Mouse (Mus musculus) testis, adult 2 months (tissue): ENCODE measurements around the gene Kcnj9. TPM values are rescaled to one million over a fixed set of nuclear protein-coding genes. Genes with fewer than 3 reads are reported as not detected.

ENCODE experiments used
- H3K27ac ChIP-seq: fragments of 200-500 bp; 2 replicates; pipeline ENCODE4 v1.5.1; 2012; ENCODE audit warnings: low read depth, low read length; ENCODE audit not compliant: control insufficient read depth, insufficient read depth
- H3K27me3 ChIP-seq: fragments of 200-500 bp; 2 replicates; pipeline ENCODE4 v1.6.1; 2012; ENCODE audit warnings: mild to moderate bottlenecking, low read length, moderate library complexity; ENCODE audit not compliant: control insufficient read depth, insufficient read depth
- H3K36me3 ChIP-seq: fragments of 200-500 bp; 2 replicates; pipeline ENCODE4 v1.6.1; 2012; ENCODE audit warnings: mild to moderate bottlenecking, low read length; ENCODE audit not compliant: control insufficient read depth, insufficient read depth
- H3K4me1 ChIP-seq: fragments of 200-500 bp; 2 replicates; pipeline ENCODE4 v1.6.1; 2012; ENCODE audit warnings: low read length; ENCODE audit not compliant: control insufficient read depth, insufficient read depth
- H3K4me3 ChIP-seq: fragments of 200-500 bp; 2 replicates; pipeline ENCODE4 v1.5.1; 2012; ENCODE audit warnings: low read depth, mild to moderate bottlenecking, low read length, moderate library complexity, mixed read lengths; ENCODE audit not compliant: control insufficient read depth
- CTCF ChIP-seq: fragments of 200-500 bp; IDR thresholded peaks from 2 replicates; pipeline ENCODE4 v1.5.1; 2012; ENCODE audit warnings: low read depth, mild to moderate bottlenecking, inconsistent platforms, low read length, moderate library complexity; ENCODE audit not compliant: control insufficient read depth, insufficient read depth, insufficient replicate concordance
- POLR2A ChIP-seq: fragments of 200-500 bp; IDR thresholded peaks from 2 replicates; pipeline ENCODE4 v1.6.1; 2012; ENCODE audit warnings: low read depth, mild to moderate bottlenecking, inconsistent platforms, low read length, moderate library complexity; ENCODE audit not compliant: control insufficient read depth
- polyA plus RNA-seq: library from polyadenylated mRNA; depleted of rRNA; stranded (reverse); fragments of >200 nt; gene quantifications from 2 replicates; pipeline ENCODE4 v1.2.3, GENCODE M21; 2012; rRNA removed

The Kcnj9 gene
- polyA plus RNA-seq, 1 experiment: 41.2 TPM

DNA sequence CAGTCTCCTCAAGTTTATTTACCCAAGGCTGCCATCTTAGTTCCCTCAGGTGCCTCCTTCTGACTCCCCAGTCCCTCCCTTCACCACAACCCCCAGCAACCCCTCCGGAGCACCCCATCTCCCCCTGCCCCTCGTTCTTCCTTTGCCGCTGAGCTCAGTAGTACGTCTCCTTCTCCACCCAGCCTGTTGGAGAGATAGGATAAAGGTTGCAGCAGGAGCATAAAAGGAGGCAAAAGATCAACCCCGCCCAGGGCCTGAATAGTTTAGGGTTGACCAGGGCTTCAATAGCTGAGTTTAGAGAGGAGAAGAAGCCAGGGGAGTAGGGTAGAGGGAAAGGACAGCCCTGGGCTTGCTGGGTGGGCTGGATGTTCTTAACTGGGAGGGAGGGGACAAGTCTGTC is 54.6 kb downstream of the Kcnj9 start:
- H3K36me3 ChIP-seq: no peaks in the 10 kb centered on the region
- no peak overlapping the region for H3K4me3 ChIP-seq
- H3K27ac ChIP-seq: no peak overlapping the region
- no peaks in the 10 kb centered on the region for H3K27me3 ChIP-seq
- H3K4me1 ChIP-seq: peaks cover 3% of the 10 kb centered on the region; the same call in 1 of the 2 replicates
- TF ChIP-seq CTCF (no peak), POLR2A (no peak)

DNA sequence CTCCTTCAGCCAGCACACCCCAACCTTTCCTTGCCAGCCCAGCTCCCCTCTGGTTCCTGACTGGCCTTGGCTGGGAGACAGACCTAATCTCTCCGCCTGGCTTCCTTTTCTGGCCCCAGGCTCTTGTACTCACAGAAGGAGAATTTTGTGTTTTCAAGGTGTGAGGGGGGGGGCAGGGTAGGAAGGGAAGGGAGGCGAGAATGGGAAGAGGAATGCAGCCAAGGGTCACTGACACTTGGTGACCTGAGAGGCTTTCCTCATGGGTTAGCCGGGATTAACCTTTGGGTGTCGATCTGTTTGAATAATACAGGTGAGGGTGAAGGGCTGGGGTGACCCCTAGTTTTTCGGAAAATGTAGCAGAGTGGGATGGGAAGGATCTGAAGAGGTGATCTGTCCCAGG is 55.0 kb downstream of the Kcnj9 start:
- TF ChIP-seq CTCF: no peak
- no peak for TF ChIP-seq POLR2A
- Histone ChIP-seq H3K27ac (no peak overlapping the region), H3K4me3 (no peak overlapping the region), H3K4me1 (peaks cover 3% of the 10 kb centered on the region; the same call in 1 of the 2 replicates), H3K36me3 (no peaks in the 10 kb centered on the region), H3K27me3 (no peaks in the 10 kb centered on the region)

DNA sequence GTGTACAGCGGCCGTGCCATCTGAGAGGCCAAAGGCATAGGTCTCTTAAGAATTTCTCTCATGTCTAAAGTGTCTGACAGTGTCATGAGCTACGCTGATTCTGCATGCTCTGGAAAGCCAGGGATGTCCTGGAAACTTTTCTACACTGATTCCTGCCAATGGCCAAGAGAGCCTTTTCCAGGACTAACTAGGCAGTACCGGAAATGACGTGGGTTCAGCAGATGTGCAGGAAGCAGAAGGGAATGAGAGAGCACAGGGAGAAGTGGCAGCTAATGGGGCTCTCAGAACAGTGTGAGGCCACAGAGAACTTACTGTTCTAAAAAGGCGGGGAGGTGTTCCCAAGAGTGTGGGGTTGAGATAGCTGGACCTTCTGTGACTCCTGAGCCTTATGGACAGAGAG is 55.7 kb downstream of the Kcnj9 start:
- Histone ChIP-seq H3K4me1 (peaks cover 3% of the 10 kb centered on the region; the same call in 1 of the 2 replicates), H3K27me3 (no peaks in the 10 kb centered on the region), H3K4me3 (no peak overlapping the region), H3K36me3 (no peaks in the 10 kb centered on the region), H3K27ac (no peak overlapping the region)
- TF ChIP-seq POLR2A (no peak), CTCF (no peak)

DNA sequence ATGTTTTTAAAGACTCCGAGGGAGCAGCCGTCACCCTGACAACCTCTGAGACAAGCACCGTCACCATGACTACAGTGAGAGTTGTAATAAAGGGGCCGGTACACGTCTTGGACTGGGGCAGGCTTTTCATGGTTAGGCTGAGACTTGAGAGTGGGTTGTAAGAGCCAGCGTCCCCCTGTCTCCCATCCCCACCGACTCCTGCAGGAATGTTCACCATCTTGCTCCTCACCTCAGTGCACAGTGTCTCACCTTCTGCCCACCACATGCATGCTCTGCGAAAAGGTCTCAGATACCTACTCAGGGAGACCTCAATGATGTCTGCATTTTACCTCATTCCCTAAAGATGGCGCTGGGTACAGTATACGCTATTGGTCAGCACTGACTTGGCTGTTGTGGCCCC is 57.4 kb downstream of the Kcnj9 start:
- Histone ChIP-seq H3K4me1 (peaks cover 3% of the 10 kb centered on the region; the same call in 1 of the 2 replicates), H3K27me3 (no peaks in the 10 kb centered on the region), H3K36me3 (no peaks in the 10 kb centered on the region), H3K27ac (no peak overlapping the region), H3K4me3 (peak overlapping the region; percentile 36)
- TF ChIP-seq CTCF (no peak), POLR2A (peak; percentile 21; the same call in 1 of the 2 replicates)

DNA sequence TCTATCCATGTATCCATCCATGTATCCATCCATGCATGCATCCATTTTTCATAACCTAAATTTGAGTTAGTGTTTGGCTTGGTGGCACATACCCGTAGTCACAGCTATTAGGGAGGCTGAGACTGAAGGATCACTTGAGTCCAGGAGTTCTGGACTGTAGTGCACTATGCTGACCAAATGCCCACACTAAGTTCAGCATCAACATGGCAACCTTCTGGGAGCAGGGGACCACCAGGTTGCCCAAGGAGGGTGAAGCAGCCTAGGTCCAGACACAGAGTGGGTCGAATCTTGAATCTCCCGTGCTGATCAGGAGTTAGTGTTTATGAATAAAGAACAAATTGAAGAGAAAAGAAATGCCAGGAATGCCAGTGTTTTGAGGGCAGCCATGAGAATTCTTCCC is 57.9 kb downstream of the Kcnj9 start:
- no peaks in the 10 kb centered on the region for H3K36me3 ChIP-seq
- no peak overlapping the region for H3K4me3 ChIP-seq
- H3K4me1 ChIP-seq: peaks cover 3% of the 10 kb centered on the region; the same call in 1 of the 2 replicates
- H3K27ac ChIP-seq: no peak overlapping the region
- no peak for TF ChIP-seq POLR2A
- TF ChIP-seq CTCF: no peak
- no peaks in the 10 kb centered on the region for H3K27me3 ChIP-seq

Other genes with a start within 250 kb of the Kcnj9 start
- gene Copa, start 246.8 kb downstream of the Kcnj9 start, polyA plus RNA-seq: 28.1 and 33.1 TPM in 2 replicates
- 60.5 and 77.9 TPM in 2 replicates for gene Ncstn, start 246.5 kb downstream of the Kcnj9 start, polyA plus RNA-seq
- 22.3 and 25.8 TPM in 2 replicates for gene Pex19, start 202.6 kb downstream of the Kcnj9 start, polyA plus RNA-seq
- gene Dcaf8, start 181.2 kb downstream of the Kcnj9 start, polyA plus RNA-seq: 53.2 and 55.6 TPM in 2 replicates
- gene Pea15a, start 122.5 kb downstream of the Kcnj9 start, polyA plus RNA-seq: 15.8 and 17.5 TPM in 2 replicates
- 15.0 and 15.8 TPM in 2 replicates for gene Casq1, start 109.5 kb downstream of the Kcnj9 start, polyA plus RNA-seq
- 322 and 331 TPM in 2 replicates for gene Atp1a4, start 70.9 kb downstream of the Kcnj9 start, polyA plus RNA-seq
- 43.9 and 52.2 TPM in 2 replicates for gene Igsf8, start 67.7 kb downstream of the Kcnj9 start, polyA plus RNA-seq
- 12.4 and 17.3 TPM in 2 replicates for gene Atp1a2, start 31.3 kb downstream of the Kcnj9 start, polyA plus RNA-seq
- gene Kcnj10, start 11.9 kb upstream of the Kcnj9 start, polyA plus RNA-seq: 0.06 TPM in 2 replicates
- 3.8 and 4.0 TPM in 2 replicates for gene Pigm, start 47.2 kb upstream of the Kcnj9 start, polyA plus RNA-seq
- 9.8 and 13.1 TPM in 2 replicates for gene Slamf9, start 146.0 kb upstream of the Kcnj9 start, polyA plus RNA-seq
- gene Igsf9, start 152.5 kb upstream of the Kcnj9 start, polyA plus RNA-seq: 66.1 and 68.5 TPM in 2 replicates
- gene Tagln2, start 170.7 kb upstream of the Kcnj9 start, polyA plus RNA-seq: 7.6 and 16.5 TPM in 2 replicates
- 302 and 305 TPM in 2 replicates for gene Cfap45, start 191.5 kb upstream of the Kcnj9 start, polyA plus RNA-seq
- 12.1 and 14.1 TPM in 2 replicates for gene Vsig8, start 226.6 kb upstream of the Kcnj9 start, polyA plus RNA-seq